Mouse (Mus musculus) adrenal gland, adult 8-10 months (tissue): ENCODE measurements around the gene Rb1. TPM values are rescaled to one million over a fixed set of nuclear protein-coding genes. Genes with fewer than 3 reads are reported as not detected.

ENCODE experiments used
- DNase-seq: peaks from one replicate; pipeline ENCODE4 v3.0.0; 2022
- microRNA-seq, 2 experiments: library from miRNA; unstranded; fragments of <30 nt; microRNA quantifications; one replicate each; pipeline ENCODE4 v1.2.0; 2022
- total RNA-seq, 4 experiments: library from RNA; stranded (reverse); gene quantifications; 2 replicates each; pipeline ENCODE4 v1.2.4; 2022

The Rb1 gene
- total RNA-seq, 4 experiments from 2014 or later = 13.3 to 30.4 (median 20.9) TPM

DNA sequence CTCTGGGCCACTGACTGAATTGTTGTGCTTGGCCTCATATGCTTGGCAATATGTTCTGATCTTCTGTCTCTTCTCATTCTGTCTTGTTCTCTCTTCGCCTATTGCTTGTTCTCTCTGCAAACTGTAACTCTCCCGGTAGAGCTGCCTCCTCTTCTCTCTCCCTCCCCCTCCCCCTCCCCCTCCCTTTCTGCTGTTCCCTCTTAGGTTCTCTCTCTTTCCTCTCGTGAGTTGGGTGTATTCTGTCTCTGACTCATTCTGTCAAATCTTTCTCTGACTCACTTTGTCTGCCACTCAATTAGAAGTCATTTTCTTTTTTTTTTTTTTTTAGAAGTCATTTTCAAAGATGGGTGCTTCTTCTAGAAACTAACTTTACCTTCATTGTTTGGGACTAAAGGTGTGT, 178.9 kb downstream of the Rb1 start:
- no peak for DNase-seq

DNA sequence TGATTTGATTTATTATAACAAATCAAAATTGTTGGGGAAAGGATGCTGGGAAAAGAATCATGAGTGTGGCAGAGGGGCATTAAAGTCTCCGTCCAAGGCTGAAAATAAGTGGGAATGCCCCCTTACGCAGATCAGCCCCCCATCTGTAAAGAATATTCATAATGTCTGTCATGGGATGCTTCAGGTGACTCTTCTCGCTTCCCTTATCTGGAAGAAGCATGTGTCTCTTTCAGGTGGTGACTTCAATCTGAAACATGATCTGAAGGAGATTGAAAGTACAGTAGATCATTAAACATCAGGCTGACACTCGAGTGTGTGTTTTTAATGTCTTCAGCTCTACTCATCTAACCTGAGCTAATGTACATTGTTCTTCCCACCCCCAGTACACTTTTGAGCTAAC, 180.1 kb downstream of the Rb1 start:
- DNase-seq = no peak

DNA sequence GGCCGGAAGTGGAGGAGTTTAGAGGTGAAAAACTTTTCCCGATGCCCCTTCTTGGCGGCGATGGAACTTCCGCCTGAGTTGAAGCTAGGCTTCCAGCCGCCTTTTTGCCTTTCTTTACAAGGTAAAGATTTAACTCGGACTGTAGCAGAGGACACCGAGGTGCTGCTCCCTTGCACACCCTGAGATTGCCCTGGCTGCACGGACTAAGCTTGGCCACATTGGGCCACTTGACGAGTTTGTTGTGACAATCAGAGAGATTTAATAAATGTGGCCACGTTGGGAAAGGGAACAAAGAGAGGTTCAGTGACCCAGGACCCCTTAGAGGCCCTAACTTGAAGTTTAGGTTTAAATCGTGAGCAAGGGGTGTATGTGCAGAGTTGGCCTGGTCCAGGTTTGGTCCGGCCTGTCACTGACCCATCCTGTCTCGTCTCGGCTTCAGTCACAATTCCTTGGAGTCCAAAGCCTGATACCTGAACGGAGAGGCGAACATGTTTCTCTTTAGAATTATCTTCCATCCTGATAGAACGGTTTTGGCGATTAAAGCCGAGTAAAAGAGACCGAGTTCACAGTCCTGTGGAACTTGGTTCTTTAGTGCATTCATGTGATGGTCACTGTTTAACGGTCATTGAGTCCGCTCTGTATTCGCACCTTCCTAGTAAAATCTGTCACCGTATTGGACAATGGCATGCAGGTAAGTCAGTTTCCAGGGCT, 181.8 kb downstream of the Rb1 start:
- no peak for DNase-seq

DNA sequence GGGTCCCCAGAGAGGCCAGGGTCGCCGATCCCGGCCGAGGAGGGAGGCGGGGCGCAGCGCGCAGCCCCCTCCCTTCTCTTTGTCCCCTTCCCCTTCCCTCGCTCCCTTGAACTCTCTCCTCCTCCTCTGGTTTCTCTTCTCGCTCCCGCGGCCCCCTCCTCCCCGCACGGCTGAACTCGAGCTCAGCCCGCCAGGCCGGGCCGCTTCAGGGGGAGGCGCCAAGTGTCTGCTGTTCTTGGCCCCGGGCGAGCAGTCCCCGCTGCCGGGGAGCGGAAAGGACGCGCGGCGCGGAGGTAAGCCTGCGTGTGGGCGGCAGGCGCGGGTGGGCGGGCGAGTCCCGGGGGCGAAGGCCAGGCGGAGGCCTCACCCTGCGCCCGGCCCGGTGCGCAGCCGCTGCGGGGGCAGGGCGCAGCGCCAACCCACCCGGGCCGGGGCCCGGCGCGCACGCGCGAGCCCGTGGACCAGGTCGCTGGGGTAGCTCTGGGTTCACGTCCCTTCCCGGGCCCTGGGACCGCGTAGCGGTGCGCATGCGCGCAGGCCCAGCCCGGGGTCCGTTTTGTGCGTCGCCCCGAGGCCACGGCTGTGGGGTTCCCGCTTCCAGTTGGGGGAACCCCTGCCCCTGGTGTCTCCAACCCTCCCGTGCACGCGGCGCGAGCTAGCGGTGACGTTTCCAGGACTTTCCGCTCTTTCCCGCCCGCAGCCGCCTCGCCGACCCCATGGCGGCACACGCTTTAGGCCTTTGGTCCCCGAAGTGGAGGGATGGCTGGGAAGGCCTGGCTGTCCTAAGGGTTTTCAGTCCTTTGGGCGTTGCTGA, 182.5 kb downstream of the Rb1 start:
- peak; percentile 76 for DNase-seq

DNA sequence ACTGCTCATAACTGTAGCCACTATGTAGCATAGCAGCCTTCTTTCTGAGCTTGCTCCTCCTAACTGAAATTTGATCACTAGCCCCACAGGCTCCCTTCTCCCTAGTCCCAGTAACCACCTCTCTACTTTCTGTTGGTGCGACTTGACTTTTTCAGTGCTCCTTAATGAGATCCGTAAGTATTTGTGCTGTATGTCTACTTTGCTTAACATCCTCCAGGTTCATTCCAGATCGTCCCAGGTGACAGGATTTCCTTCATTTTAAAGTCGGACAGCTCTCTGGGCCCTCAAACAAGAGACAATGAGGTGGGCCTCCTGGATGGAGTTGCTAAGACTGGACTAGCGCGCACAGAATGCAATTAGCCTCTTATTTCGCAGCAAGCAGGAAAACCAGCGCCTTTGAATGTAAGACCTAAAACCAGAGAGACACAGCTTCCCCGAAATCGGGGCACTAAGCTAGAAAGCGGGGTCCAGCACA, 183.2 kb downstream of the Rb1 start:
- DNase-seq = no peak

DNA sequence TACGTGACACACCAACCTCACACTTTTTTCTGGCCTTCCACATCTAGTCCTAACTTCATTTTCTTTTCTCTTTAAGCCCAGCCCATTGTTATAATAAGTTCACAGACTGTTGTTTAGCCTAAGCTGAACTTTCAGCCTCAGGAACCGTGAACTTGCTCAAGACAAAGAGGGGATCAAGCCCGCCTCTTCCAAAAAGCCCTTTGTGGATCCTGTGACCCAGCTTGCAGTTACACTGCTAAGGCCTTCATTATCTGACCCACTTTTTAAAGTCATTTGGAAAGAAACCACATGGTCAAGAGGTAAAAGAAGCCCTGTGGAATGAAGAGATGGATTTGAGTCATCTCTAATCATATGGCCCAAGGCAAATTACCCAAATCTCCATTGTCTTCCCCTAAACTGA, 183.8 kb downstream of the Rb1 start:
- no peak for DNase-seq

DNA sequence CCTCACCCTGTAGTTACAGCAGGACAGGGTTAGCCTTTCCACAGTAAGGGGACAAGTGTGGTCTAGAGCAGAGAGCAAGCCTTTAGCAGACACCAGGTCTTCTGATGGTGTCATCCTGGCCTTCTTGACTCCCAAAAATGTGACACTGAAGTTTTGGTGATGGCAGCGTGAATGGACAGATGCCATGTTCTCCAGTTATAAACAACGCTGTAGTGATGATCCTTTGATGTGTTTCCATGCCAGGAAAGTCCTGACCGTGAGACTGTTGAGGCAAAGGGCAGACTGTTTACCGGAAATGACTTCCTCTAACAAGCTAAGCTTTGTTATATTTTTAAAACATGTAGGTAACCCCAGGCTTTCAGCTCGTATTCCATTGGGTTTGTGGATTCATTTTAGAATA, 185.8 kb downstream of the Rb1 start:
- DNase-seq = no peak

DNA sequence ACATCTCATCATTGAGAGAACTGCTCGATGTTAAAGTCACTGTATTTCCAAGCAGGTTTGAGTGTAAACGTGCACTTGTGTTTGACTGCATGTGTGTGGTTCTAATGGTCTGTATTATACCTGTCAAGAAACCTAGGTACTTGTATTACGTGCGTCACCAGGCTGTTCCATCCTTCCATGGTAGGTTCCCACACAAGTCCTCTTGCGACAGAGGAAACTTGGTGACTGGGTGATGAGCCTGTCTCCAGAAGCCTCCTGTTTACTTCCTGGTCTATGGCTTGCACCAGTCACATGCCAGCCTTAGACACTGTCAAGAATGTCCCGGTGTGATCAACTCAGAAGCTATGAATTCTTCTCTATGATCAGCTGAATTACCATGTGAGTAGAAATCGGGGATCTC, 187.1 kb downstream of the Rb1 start:
- DNase-seq = no peak

DNA sequence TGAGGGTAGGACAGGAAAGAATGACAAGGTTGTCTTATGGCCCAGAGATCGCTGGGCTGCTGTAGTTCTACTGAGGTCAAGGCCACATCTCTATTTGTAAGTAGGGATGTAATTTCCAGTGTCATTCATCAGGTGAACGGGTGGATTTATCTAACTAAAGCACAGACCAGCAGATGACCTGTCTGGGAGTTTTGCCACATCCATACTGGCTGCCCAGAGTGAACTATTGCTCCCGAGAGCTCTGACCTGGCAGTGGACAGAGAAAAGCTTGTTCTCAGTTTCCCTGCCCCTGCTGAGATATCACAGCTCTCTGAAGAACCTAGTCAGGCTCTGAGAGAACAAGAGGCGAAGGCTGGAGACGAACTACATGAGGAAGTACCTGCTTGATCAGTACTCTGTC, 188.4 kb downstream of the Rb1 start:
- DNase-seq = no peak

Small RNAs within 50 kb of the gene (microRNA-seq; reads per million reads assigned to microRNA genes)
- 0 reads per million in 2 experiments for gene Mir687

Other genes starting within 250 kb of the Rb1 start
- gene Rcbtb2, start 202.8 kb downstream of the Rb1 start, total RNA-seq = 10 to 100 TPM; 30.0 to 45.1 (median 35.5) TPM
- 1 to 10 TPM; 3.1 to 5.7 (median 4.0) TPM for gene Lpar6, start 87.9 kb downstream of the Rb1 start, total RNA-seq
- gene Itm2b, start 59.5 kb upstream of the Rb1 start, total RNA-seq = 1,000 to 10,000 TPM in 2 of 4 experiments, 100 to 1,000 TPM in 2; 972 to 1,094 (median 1,035) TPM
- gene Med4, start 184.2 kb upstream of the Rb1 start, total RNA-seq = 10 to 100 TPM; 23.1 to 29.5 (median 26.1) TPM
- gene Sucla2, start 199.5 kb upstream of the Rb1 start, total RNA-seq = 100 to 1,000 TPM; 218 to 281 (median 245) TPM
- 1 to 10 TPM; 5.2 to 7.2 (median 6.9) TPM for gene Nudt15, start 222.4 kb upstream of the Rb1 start, total RNA-seq